Mouse (Mus musculus) activated CD4-positive, CD25-positive, alpha-beta regulatory T cell, adult 4 months (primary cell): ENCODE results near the gene Ppef1. TPM values are rescaled to one million over a fixed set of nuclear protein-coding genes. Genes with fewer than 3 reads are reported as not detected.

Experiments
- ATAC-seq: one replicate; pipeline ENCODE4 v1.8.0; 2017
- polyA plus RNA-seq, 2 experiments: library from polyadenylated mRNA; unstranded; fragments of 100-300 nt; shearing (Covaris generic); gene quantifications; one replicate each; pipeline ENCODE4 v1.2.1; 2017

The Ppef1 gene
- polyA plus RNA-seq, 2 experiments from 2014 or later: not detected

- no peak for ATAC-seq
These were observed 137.5 kb downstream of the Ppef1 start for GRCm38 (mm10) chrX:160598055-160598454.

GRCm38 (mm10) chrX:160592933-160593332, 142.6 kb downstream of the Ppef1 start:
- no peak for ATAC-seq

GRCm38 (mm10) chrX:160590147-160590546, 145.4 kb downstream of the Ppef1 start:
- no peak for ATAC-seq

GRCm38 (mm10) chrX:160588523-160588922, 147.0 kb downstream of the Ppef1 start:
- no peak for ATAC-seq

- ATAC-seq: no peak
These were observed 150.5 kb downstream of the Ppef1 start for GRCm38 (mm10) chrX:160585110-160585509.

GRCm38 (mm10) chrX:160584148-160584838, 151.3 kb downstream of the Ppef1 start:
- no peak for ATAC-seq

- ATAC-seq: no peak
These were observed 152.0 kb downstream of the Ppef1 start for GRCm38 (mm10) chrX:160583589-160583988.

Other genes starting within 250 kb of the Ppef1 start
- gene Phka2, start 233.6 kb downstream of the Ppef1 start, polyA plus RNA-seq: 1 to 10 TPM; 6.4 to 9.0 TPM
- gene Rs1, start 32.2 kb upstream of the Ppef1 start, polyA plus RNA-seq: not detected
- not detected for gene Gja6, start 171.3 kb upstream of the Ppef1 start, polyA plus RNA-seq